Mouse (Mus musculus) kidney, embryonic 14.5 days (tissue): ENCODE measurements around the gene Gm6525. TPM values are rescaled to one million over a fixed set of nuclear protein-coding genes. Genes with fewer than 3 reads are reported as not detected.

ENCODE experiments used
- ATAC-seq: fragments of 200-750 bp; cut with Nextera tagmentation; 2 replicates; pipeline ENCODE4 v1.8.0; 2017; ENCODE audit warnings: moderate number of reproducible peaks, mild to moderate bottlenecking, moderate TSS enrichment, moderate library complexity; ENCODE audit not compliant: low FRiP score, low TSS enrichment
- H3K27ac ChIP-seq: fragments of 300-500 bp; sonication (generic); 2 replicates; pipeline ENCODE4 v1.5.1; 2014; ENCODE audit warnings: low read depth, mild to moderate bottlenecking, low read length, moderate library complexity, mixed read lengths
- H3K27me3 ChIP-seq: fragments of 300-500 bp; sonication (generic); 2 replicates; pipeline ENCODE4 v1.6.1; 2014; ENCODE audit warnings: mild to moderate bottlenecking, low read length; ENCODE audit not compliant: control insufficient read depth, insufficient read depth
- H3K36me3 ChIP-seq: fragments of 300-500 bp; sonication (generic); 2 replicates; pipeline ENCODE4 v1.6.1; 2014; ENCODE audit warnings: low read length, mixed read lengths; ENCODE audit not compliant: control insufficient read depth, insufficient read depth
- H3K4me1 ChIP-seq: fragments of 300-500 bp; sonication (generic); 2 replicates; pipeline ENCODE4 v1.6.1; 2014; ENCODE audit warnings: low read length, mixed read lengths; ENCODE audit not compliant: control insufficient read depth, insufficient read depth
- H3K4me2 ChIP-seq: fragments of 300-500 bp; sonication (generic); replicated peaks from 2 replicates; pipeline ENCODE4 v1.6.1; 2014; ENCODE audit warnings: low read depth, mild to moderate bottlenecking, low read length
- H3K4me3 ChIP-seq: fragments of 300-500 bp; sonication (generic); 2 replicates; pipeline ENCODE4 v1.5.1; 2014; ENCODE audit warnings: mild to moderate bottlenecking, low read length
- H3K9ac ChIP-seq: fragments of 300-500 bp; sonication (generic); 2 replicates; pipeline ENCODE4 v1.6.1; 2014; ENCODE audit warnings: low read depth, mild to moderate bottlenecking, low read length, moderate library complexity
- H3K9me3 ChIP-seq: fragments of 300-500 bp; sonication (generic); 2 replicates; pipeline ENCODE4 v1.6.1; 2016; ENCODE audit warnings: low read length; ENCODE audit not compliant: control insufficient read depth
- whole genome bisulfite sequencing: fragments of 180-500 bp; shearing (Covaris S2); extraction: QIAGEN DNeasy Blood & Tissue Kit; methylation state at CpG from one replicate; pipeline ENCODE4 v1.1.7; 2014; 5-methylcytosine and 5-hydroxymethylcytosine counted together
- polyA plus RNA-seq: library from polyadenylated mRNA; unstranded; fragments of >200 nt; fragmentation: Nextera tagmentation; extraction: Ambion mirVana; gene quantifications from 2 replicates; pipeline ENCODE4 v1.2.1, GENCODE M21; 2014

The Gm6525 gene
- polyA plus RNA-seq, 1 experiment from 2014 or later: 1.1 TPM

GRCm38 (mm10) chr3:84180304-84180703 is 6.4 kb downstream of the Gm6525 start:
- no peak overlapping the region for H3K27ac ChIP-seq
- no peaks in the 10 kb centered on the region for H3K4me1 ChIP-seq
- no peak overlapping the region for H3K4me3 ChIP-seq
- no peak overlapping the region for H3K4me2 ChIP-seq
- peaks cover 3% of the 10 kb centered on the region; the same call in 1 of the 2 replicates for H3K36me3 ChIP-seq
- WGBS: 82% methylated on average over 2 of the region's 2 CpGs
- no peaks in the 10 kb centered on the region for H3K9me3 ChIP-seq
- H3K27me3 ChIP-seq: no peaks in the 10 kb centered on the region
- H3K9ac ChIP-seq: no peak overlapping the region
- ATAC-seq: no peak

GRCm38 (mm10) chr3:84181102-84181501 is 7.2 kb downstream of the Gm6525 start:
- H3K36me3 ChIP-seq: peaks cover 3% of the 10 kb centered on the region; the same call in 1 of the 2 replicates
- no peak overlapping the region for H3K4me2 ChIP-seq
- H3K9ac ChIP-seq: no peak overlapping the region
- H3K27me3 ChIP-seq: no peaks in the 10 kb centered on the region
- no peaks in the 10 kb centered on the region for H3K4me1 ChIP-seq
- WGBS: 65% methylated on average over 8 of the region's 8 CpGs
- no peak overlapping the region for H3K4me3 ChIP-seq
- ATAC-seq: no peak
- no peaks in the 10 kb centered on the region for H3K9me3 ChIP-seq
- H3K27ac ChIP-seq: no peak overlapping the region

GRCm38 (mm10) chr3:84181717-84182116 is 7.8 kb downstream of the Gm6525 start:
- Histone ChIP-seq H3K4me2 (no peak overlapping the region), H3K9me3 (no peaks in the 10 kb centered on the region), H3K4me1 (no peaks in the 10 kb centered on the region), H3K27me3 (no peaks in the 10 kb centered on the region), H3K27ac (no peak overlapping the region), H3K36me3 (no peaks in the 10 kb centered on the region), H3K4me3 (no peak overlapping the region), H3K9ac (no peak overlapping the region)
- ATAC-seq: no peak
- WGBS: 53% methylated on average over 4 of the region's 4 CpGs

GRCm38 (mm10) chr3:84189629-84190173 is 15.8 kb downstream of the Gm6525 start:
- no peak overlapping the region for H3K27ac ChIP-seq
- peak overlapping the region; percentile 44 for H3K4me2 ChIP-seq
- H3K9me3 ChIP-seq: no peaks in the 10 kb centered on the region
- no peak overlapping the region for H3K9ac ChIP-seq
- peak; percentile 75 for ATAC-seq
- 15% methylated on average over 10 of the region's 10 CpGs for WGBS
- H3K27me3 ChIP-seq: no peaks in the 10 kb centered on the region
- peak overlapping the region; percentile 24 for H3K4me3 ChIP-seq
- H3K36me3 ChIP-seq: no peaks in the 10 kb centered on the region
- H3K4me1 ChIP-seq: no peaks in the 10 kb centered on the region; the same call in none of the 2 replicates

GRCm38 (mm10) chr3:84190513-84191061 is 16.7 kb downstream of the Gm6525 start:
- no peaks in the 10 kb centered on the region for H3K36me3 ChIP-seq
- H3K9me3 ChIP-seq: no peaks in the 10 kb centered on the region
- ATAC-seq: peak; percentile 56
- peak overlapping the region; percentile 23; the same call in 1 of the 2 replicates for H3K9ac ChIP-seq
- H3K27ac ChIP-seq: no peak overlapping the region
- WGBS: 9% methylated on average over 41 of the region's 41 CpGs
- peak overlapping the region; percentile 24 for H3K4me3 ChIP-seq
- H3K4me1 ChIP-seq: no peaks in the 10 kb centered on the region; the same call in none of the 2 replicates
- H3K27me3 ChIP-seq: no peaks in the 10 kb centered on the region
- H3K4me2 ChIP-seq: peak overlapping the region; percentile 44

- ATAC-seq: peak; percentile 40; the same call in 1 of the 2 replicates
- no peak overlapping the region for H3K27ac ChIP-seq
- peak overlapping the region; percentile 24 for H3K4me3 ChIP-seq
- H3K27me3 ChIP-seq: no peaks in the 10 kb centered on the region
- no peaks in the 10 kb centered on the region for H3K9me3 ChIP-seq
- 41% methylated on average over 21 of the region's 21 CpGs for WGBS
- peak overlapping the region; percentile 44 for H3K4me2 ChIP-seq
- no peaks in the 10 kb centered on the region; the same call in none of the 2 replicates for H3K4me1 ChIP-seq
- H3K9ac ChIP-seq: peak overlapping the region; percentile 23; the same call in 1 of the 2 replicates
- H3K36me3 ChIP-seq: no peaks in the 10 kb centered on the region
These were observed 17.4 kb downstream of the Gm6525 start for GRCm38 (mm10) chr3:84191141-84191881.

- H3K27me3 ChIP-seq: no peaks in the 10 kb centered on the region
- no peak overlapping the region for H3K4me3 ChIP-seq
- H3K4me1 ChIP-seq: no peaks in the 10 kb centered on the region; the same call in none of the 2 replicates
- no peaks in the 10 kb centered on the region for H3K36me3 ChIP-seq
- no peak for ATAC-seq
- H3K27ac ChIP-seq: no peak overlapping the region
- no peak overlapping the region for H3K9ac ChIP-seq
- H3K4me2 ChIP-seq: no peak overlapping the region
- WGBS: 69% methylated on average over 4 of the region's 4 CpGs
- H3K9me3 ChIP-seq: no peaks in the 10 kb centered on the region
These were observed 20.0 kb downstream of the Gm6525 start for GRCm38 (mm10) chr3:84193881-84194280.

- H3K4me2 ChIP-seq: no peak overlapping the region
- H3K4me3 ChIP-seq: no peak overlapping the region
- H3K27me3 ChIP-seq: no peaks in the 10 kb centered on the region
- no peak for ATAC-seq
- H3K9me3 ChIP-seq: no peaks in the 10 kb centered on the region
- no peak overlapping the region for H3K27ac ChIP-seq
- H3K9ac ChIP-seq: no peak overlapping the region
- H3K4me1 ChIP-seq: 0 out of 2 replicates have a peak, but pooled peaks cover 7% of the 10 kb centered on the region
- no peaks in the 10 kb centered on the region for H3K36me3 ChIP-seq
- WGBS: 93% methylated on average over 3 of the region's 3 CpGs
These were observed 24.3 kb downstream of the Gm6525 start for GRCm38 (mm10) chr3:84198229-84198628.

- ATAC-seq: no peak
- no peak overlapping the region for H3K9ac ChIP-seq
- no peaks in the 10 kb centered on the region for H3K36me3 ChIP-seq
- H3K4me3 ChIP-seq: no peak overlapping the region
- 0 out of 2 replicates have a peak, but pooled peaks cover 7% of the 10 kb centered on the region for H3K4me1 ChIP-seq
- H3K27me3 ChIP-seq: no peaks in the 10 kb centered on the region
- no peak overlapping the region for H3K4me2 ChIP-seq
- H3K9me3 ChIP-seq: no peaks in the 10 kb centered on the region
- H3K27ac ChIP-seq: no peak overlapping the region
- WGBS: 96% methylated on average over 9 of the region's 9 CpGs
These were observed 25.6 kb downstream of the Gm6525 start for GRCm38 (mm10) chr3:84199516-84199915.
